Mouse (Mus musculus) layer of hippocampus, postnatal 25 days (tissue): Measurements from ENCODE around the gene Vps39. TPM values are rescaled to one million over a fixed set of nuclear protein-coding genes. Genes with fewer than 3 reads are reported as not detected.

Source experiments
- DNase-seq, 2 experiments: peaks; one replicate each; pipeline ENCODE4 v3.0.0; 2022; ENCODE audit warnings: mixed read lengths in 2 of 2, low spot score in 1 of 2; ENCODE audit errors: extremely low spot score in 1 of 2
- total RNA-seq, 2 experiments: library from RNA; stranded (reverse); gene quantifications; 2 replicates each; pipeline ENCODE4 v1.2.3; 2021

Gene Vps39
- total RNA-seq, 2 experiments from 2014 or later, result 67.4 to 74.2 TPM

DNA sequence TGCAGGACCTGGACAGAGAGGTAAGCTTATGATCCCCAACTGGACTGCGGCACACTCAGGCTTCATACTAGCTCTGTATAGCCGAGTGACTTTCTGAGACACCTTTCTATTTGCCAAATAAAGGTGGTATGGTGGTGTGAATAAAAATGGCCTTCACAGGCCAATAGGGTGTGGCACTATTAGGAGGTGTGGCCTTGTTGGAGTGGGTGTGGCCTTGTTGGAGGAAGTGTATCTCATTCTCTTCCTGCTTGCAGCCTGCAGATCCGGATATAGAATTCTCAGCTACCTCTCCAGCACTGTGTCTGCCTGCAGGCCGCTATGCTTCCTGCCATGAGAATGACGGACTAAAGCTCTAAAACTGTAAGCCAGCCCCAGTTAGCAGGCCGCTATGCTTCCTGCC, 51.9 kb downstream of the Vps39 start:
- no peak for DNase-seq

GRCm38 (mm10) chr2:120299866-120300265, 53.1 kb downstream of the Vps39 start:
- DNase-seq, result no peak

DNA sequence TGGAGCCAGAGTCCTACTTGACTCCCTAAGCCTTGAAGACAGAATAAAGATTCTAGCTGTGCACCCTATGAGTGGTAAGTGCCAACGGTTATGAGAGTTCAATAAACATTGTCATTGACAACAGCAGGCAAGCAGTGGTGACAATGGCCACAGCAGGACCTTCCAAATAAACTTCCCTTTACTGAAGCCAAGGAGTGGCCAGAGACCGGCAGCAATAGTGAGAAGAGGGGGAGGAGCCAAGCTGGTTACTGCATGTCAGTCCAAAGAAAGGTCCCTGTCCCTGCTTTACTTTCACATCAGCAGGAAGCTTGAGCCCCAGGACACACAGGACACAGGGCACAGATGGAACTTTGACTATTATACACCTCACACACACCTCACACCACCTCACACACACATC, 56.8 kb downstream of the Vps39 start:
- no peak for DNase-seq

- DNase-seq, result no peak
Observed at GRCm38 (mm10) chr2:120291471-120292078, 61.4 kb downstream of the Vps39 start.

- DNase-seq, result no peak
Observed at GRCm38 (mm10) chr2:120288995-120289394, 63.9 kb downstream of the Vps39 start, which contains the start of gene Pla2g4d. Gene Pla2g4d, minus strand, starts transcription at chr2:120289197.

DNA sequence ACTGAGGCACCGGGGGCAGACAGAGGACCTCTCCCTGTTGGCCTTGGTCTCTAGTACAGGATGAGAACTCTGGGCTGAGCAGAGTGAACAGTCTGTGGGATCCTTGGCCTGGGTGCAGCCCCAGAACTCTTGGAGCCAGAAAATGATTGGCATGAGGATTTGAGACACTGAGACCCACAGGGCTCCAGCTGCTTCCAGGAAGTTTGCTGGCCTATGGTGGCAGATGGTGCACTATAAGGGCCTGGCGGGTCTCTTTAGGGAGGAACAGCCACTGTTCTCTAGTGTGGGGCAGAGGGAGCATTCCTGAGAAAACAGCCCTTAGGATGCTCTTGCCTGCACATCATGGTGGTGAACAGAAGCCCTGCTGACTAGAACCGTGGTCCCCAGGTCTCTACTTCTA, 64.5 kb downstream of the Vps39 start:
- DNase-seq, result no peak

- no peak for DNase-seq
Observed at GRCm38 (mm10) chr2:120285639-120286038, 67.3 kb downstream of the Vps39 start.

- no peak for DNase-seq
Observed at GRCm38 (mm10) chr2:120284705-120285104, 68.2 kb downstream of the Vps39 start.

DNA sequence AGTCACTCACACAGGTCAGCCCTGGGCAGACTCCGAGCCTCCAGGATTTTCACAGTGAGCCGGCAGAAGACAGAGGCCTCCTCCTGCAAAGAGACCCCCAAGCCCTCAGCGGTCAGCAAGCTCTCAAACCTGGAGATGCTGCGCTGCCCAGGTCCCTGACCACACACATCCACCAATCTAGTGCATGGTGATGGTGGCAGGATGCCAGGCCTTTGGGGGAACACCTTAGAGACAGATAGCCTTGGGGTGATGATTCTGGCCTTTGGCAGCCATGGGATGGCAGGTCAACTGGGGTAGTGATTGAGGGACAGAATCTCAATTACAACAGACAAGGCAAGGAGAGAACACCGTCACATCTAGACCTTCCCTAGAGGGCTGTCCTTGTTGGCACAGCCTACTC, 68.8 kb downstream of the Vps39 start:
- no peak for DNase-seq

DNA sequence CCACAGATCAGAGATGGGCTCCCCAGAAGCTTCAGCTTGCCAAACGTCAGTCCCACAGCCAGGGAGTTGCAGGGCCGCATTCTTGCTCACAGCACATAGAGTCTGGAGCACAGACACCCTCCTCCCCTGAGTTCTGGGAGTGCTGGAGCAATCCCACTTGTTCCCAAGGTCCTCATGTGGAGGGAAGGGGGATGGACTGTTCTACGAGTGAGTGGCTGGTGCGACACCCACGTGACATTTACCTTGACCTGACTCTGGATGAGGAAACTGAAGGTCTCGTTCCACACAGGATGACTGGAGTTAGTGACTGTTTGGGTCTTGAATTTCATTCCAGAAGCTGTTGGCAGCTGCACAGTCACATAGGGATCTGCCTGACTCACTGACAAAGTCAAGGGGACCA, 69.4 kb downstream of the Vps39 start:
- DNase-seq, result no peak

GRCm38 (mm10) chr2:120281221-120281620, 71.7 kb downstream of the Vps39 start:
- DNase-seq, result no peak

- peak; percentile 49 to 69 for DNase-seq
Observed at GRCm38 (mm10) chr2:120279961-120280360, 73.0 kb downstream of the Vps39 start.

DNA sequence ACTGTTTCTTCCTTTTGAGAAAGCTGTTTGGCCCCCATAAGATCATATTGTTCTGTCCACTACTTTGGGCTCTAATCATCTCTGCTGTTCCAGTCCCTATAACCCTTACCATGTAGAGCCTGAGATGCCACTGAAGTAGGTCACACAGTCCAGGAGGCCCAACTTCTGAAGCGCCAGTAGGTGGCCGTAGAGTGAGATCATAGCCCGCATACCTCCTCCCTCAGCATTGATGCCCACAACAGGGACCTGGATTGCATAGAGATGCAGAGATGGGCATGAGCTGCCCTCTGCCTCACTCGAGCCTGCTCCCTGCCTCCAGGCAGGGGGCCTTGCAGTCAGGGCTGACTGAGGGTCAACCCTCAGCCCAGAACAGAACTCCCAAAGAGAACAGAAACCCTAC, 76.0 kb downstream of the Vps39 start:
- DNase-seq, result no peak

DNA sequence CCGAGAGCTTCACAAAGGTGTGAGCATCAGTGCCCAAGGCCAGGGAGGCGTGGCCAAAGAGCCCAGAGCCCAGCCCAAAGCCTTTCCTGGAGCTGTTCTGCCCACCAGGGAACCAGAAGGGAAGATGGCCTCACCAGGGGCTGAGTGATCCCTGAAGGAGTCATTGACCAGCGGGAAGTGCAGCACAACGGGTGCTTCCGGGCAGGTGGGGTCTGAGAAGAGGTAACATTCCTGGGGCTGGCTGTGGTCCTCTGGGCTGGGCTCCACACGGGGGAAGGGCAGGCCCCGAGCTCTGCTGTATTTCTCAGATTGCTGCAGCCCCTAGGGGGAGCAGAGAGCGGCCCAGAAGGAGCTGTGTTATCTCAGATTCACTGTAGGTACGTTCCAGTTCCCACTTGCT, 84.3 kb downstream of the Vps39 start:
- no peak for DNase-seq

Other genes with a start within 250 kb of the Vps39 start
- gene Ehd4, start 198.5 kb downstream of the Vps39 start, total RNA-seq, result 1 to 10 TPM; 5.3 to 5.6 TPM
- gene Pla2g4e, start 107.8 kb downstream of the Vps39 start, total RNA-seq, result 10 to 100 TPM in 1 of 2 experiments, 1 to 10 TPM in 1; 9.7 to 12.9 TPM
- not detected for gene Pla2g4d, start 63.9 kb downstream of the Vps39 start, total RNA-seq
- not detected for gene Pla2g4f, start 39.0 kb downstream of the Vps39 start, total RNA-seq
- 10 to 100 TPM; 13.0 to 14.6 TPM for gene Ganc, start 50.8 kb upstream of the Vps39 start, total RNA-seq
- 10 to 100 TPM; 39.0 to 42.4 TPM for gene Tmem87a, start 51.0 kb upstream of the Vps39 start, total RNA-seq
- 10 to 100 TPM; 13.6 to 17.0 TPM for gene Capn3, start 102.9 kb upstream of the Vps39 start, total RNA-seq
- 100 to 1,000 TPM; 145 to 150 TPM for gene Zfp106, start 210.7 kb upstream of the Vps39 start, total RNA-seq
- gene Snap23, start 214.5 kb upstream of the Vps39 start, total RNA-seq, result 10 to 100 TPM; 14.1 to 19.7 TPM